Mouse (Mus musculus) neural tube, embryonic 14.5 days (tissue): ENCODE results near the gene Tspan2. TPM values are rescaled to one million over a fixed set of nuclear protein-coding genes. Genes with fewer than 3 reads are reported as not detected.

Experiments used
- ATAC-seq: fragments of 200-750 bp; cut with Nextera tagmentation; 2 replicates; pipeline ENCODE4 v1.8.0; 2017; ENCODE audit warnings: low read depth, mild to moderate bottlenecking, moderate TSS enrichment, moderate library complexity
- H3K27ac ChIP-seq: fragments of 300-500 bp; sonication (generic); 2 replicates; pipeline ENCODE4 v1.5.1; 2014; ENCODE audit warnings: low read depth, mild to moderate bottlenecking, control low read depth, low read length, moderate library complexity, mixed read lengths
- H3K27me3 ChIP-seq: fragments of 300-500 bp; sonication (generic); 2 replicates; pipeline ENCODE4 v1.6.1; 2014; ENCODE audit warnings: low read length; ENCODE audit not compliant: control insufficient read depth, insufficient read depth
- H3K36me3 ChIP-seq: fragments of 300-500 bp; sonication (generic); 2 replicates; pipeline ENCODE4 v1.6.1; 2014; ENCODE audit warnings: low read length, mixed read lengths; ENCODE audit not compliant: control insufficient read depth, insufficient read depth
- H3K4me1 ChIP-seq: fragments of 300-500 bp; sonication (generic); 2 replicates; pipeline ENCODE4 v1.6.1; 2014; ENCODE audit warnings: low read length; ENCODE audit not compliant: control insufficient read depth, insufficient read depth
- H3K4me2 ChIP-seq: fragments of 300-500 bp; sonication (generic); 2 replicates; pipeline ENCODE4 v1.6.1; 2014; ENCODE audit warnings: mild to moderate bottlenecking, low read depth, low read length, control low read depth
- H3K4me3 ChIP-seq: fragments of 300-500 bp; sonication (generic); 2 replicates; pipeline ENCODE4 v1.5.1; 2014; ENCODE audit warnings: low read depth, low read length, control low read depth, mixed read lengths
- H3K9ac ChIP-seq: fragments of 300-500 bp; sonication (generic); replicated peaks from 2 replicates; pipeline ENCODE4 v1.6.1; 2014; ENCODE audit warnings: low read depth, mild to moderate bottlenecking, control low read depth, low read length, mixed read lengths
- H3K9me3 ChIP-seq: fragments of 300-500 bp; sonication (generic); 2 replicates; pipeline ENCODE4 v1.6.1; 2016; ENCODE audit warnings: low read length; ENCODE audit not compliant: control insufficient read depth
- WGBS: fragments of 180-500 bp; shearing (Covaris S2); extraction: QIAGEN DNeasy Blood & Tissue Kit; methylation state at CpG from one replicate; pipeline ENCODE4 v1.1.7; 2014; 5-methylcytosine and 5-hydroxymethylcytosine counted together
- polyA plus RNA-seq: library from polyadenylated mRNA; unstranded; fragments of >200 nt; fragmentation: Nextera tagmentation; extraction: Ambion mirVana; gene quantifications from 2 replicates; pipeline ENCODE4 v1.2.1, GENCODE M21; 2014

The Tspan2 gene
- 15.6 and 16.8 TPM in 2 replicates for polyA plus RNA-seq

- WGBS = under 1% methylated on average over 49 of the region's 54 CpGs
- Histone ChIP-seq H3K4me1 (peaks cover 7% of the 10 kb centered on the region; the same call in 1 of the 2 replicates), H3K9ac (peak within 1 kb of the TSS; percentile 79), H3K9me3 (no peaks in the 10 kb centered on the region), H3K27ac (peak within 1 kb of the TSS; percentile 58), H3K36me3 (no peaks in the 10 kb centered on the region), H3K27me3 (no peaks in the 10 kb centered on the region), H3K4me3 (peak within 1 kb of the TSS; percentile 54), H3K4me2 (peak within 1 kb of the TSS; percentile 81)
- ATAC-seq = peak; percentile 82
Observed at GRCm38 (mm10) chr3:102734313-102735030, at the start of gene Tspan2. TSS of gene Tspan2 (plus strand) at chr3:102734529.

- H3K9ac ChIP-seq = no peak overlapping the region
- no peak for ATAC-seq
- H3K9me3 ChIP-seq = no peaks in the 10 kb centered on the region
- no peaks in the 10 kb centered on the region for H3K4me1 ChIP-seq
- H3K27ac ChIP-seq = no peak overlapping the region
- no peak overlapping the region for H3K4me2 ChIP-seq
- WGBS = 86% methylated on average over 5 of the region's 5 CpGs
- H3K36me3 ChIP-seq = no peaks in the 10 kb centered on the region
- H3K27me3 ChIP-seq = no peaks in the 10 kb centered on the region
- H3K4me3 ChIP-seq = no peak overlapping the region
Observed at GRCm38 (mm10) chr3:102686861-102687260, 47.5 kb upstream of the Tspan2 start.

GRCm38 (mm10) chr3:102687852-102688251 is 46.5 kb upstream of the Tspan2 start:
- Histone ChIP-seq H3K9ac (no peak overlapping the region), H3K27me3 (no peaks in the 10 kb centered on the region), H3K4me2 (no peak overlapping the region), H3K36me3 (no peaks in the 10 kb centered on the region), H3K27ac (no peak overlapping the region), H3K9me3 (no peaks in the 10 kb centered on the region), H3K4me1 (no peaks in the 10 kb centered on the region), H3K4me3 (no peak overlapping the region)
- ATAC-seq = no peak
- 80% methylated on average over 8 of the region's 8 CpGs for WGBS

GRCm38 (mm10) chr3:102691802-102692484 is 42.4 kb upstream of the Tspan2 start:
- no peaks in the 10 kb centered on the region for H3K36me3 ChIP-seq
- WGBS = 45% methylated on average over 11 of the region's 11 CpGs
- ATAC-seq = peak; percentile 88; the same call in 1 of the 2 replicates
- no peak overlapping the region for H3K9ac ChIP-seq
- H3K4me2 ChIP-seq = no peak overlapping the region
- H3K9me3 ChIP-seq = no peaks in the 10 kb centered on the region
- H3K27me3 ChIP-seq = no peaks in the 10 kb centered on the region
- H3K4me1 ChIP-seq = no peaks in the 10 kb centered on the region
- no peak overlapping the region for H3K4me3 ChIP-seq
- no peak overlapping the region for H3K27ac ChIP-seq

GRCm38 (mm10) chr3:102692758-102693325 is 41.5 kb upstream of the Tspan2 start:
- Histone ChIP-seq H3K36me3 (no peaks in the 10 kb centered on the region), H3K27ac (no peak overlapping the region), H3K4me2 (no peak overlapping the region), H3K9ac (no peak overlapping the region), H3K4me1 (no peaks in the 10 kb centered on the region), H3K9me3 (no peaks in the 10 kb centered on the region), H3K27me3 (no peaks in the 10 kb centered on the region), H3K4me3 (no peak overlapping the region)
- no peak for ATAC-seq
- WGBS = 82% methylated on average over 7 of the region's 7 CpGs

- H3K27me3 ChIP-seq = no peaks in the 10 kb centered on the region
- H3K4me3 ChIP-seq = no peak overlapping the region
- H3K27ac ChIP-seq = no peak overlapping the region
- no peak for ATAC-seq
- H3K9ac ChIP-seq = no peak overlapping the region
- no peaks in the 10 kb centered on the region for H3K36me3 ChIP-seq
- WGBS = 86% methylated on average over 2 of the region's 2 CpGs
- no peak overlapping the region for H3K4me2 ChIP-seq
- H3K4me1 ChIP-seq = no peaks in the 10 kb centered on the region
- H3K9me3 ChIP-seq = no peaks in the 10 kb centered on the region
Observed at GRCm38 (mm10) chr3:102698127-102698526, 36.2 kb upstream of the Tspan2 start.

- H3K4me3 ChIP-seq = no peak overlapping the region
- H3K27me3 ChIP-seq = no peaks in the 10 kb centered on the region
- no peaks in the 10 kb centered on the region for H3K9me3 ChIP-seq
- H3K36me3 ChIP-seq = no peaks in the 10 kb centered on the region
- H3K27ac ChIP-seq = no peak overlapping the region
- H3K4me1 ChIP-seq = no peaks in the 10 kb centered on the region
- H3K4me2 ChIP-seq = no peak overlapping the region
- 88% methylated on average over 4 of the region's 4 CpGs for WGBS
- H3K9ac ChIP-seq = no peak overlapping the region
- ATAC-seq = no peak
Observed at GRCm38 (mm10) chr3:102701303-102701702, 33.0 kb upstream of the Tspan2 start.

GRCm38 (mm10) chr3:102701902-102702544 is 32.3 kb upstream of the Tspan2 start:
- Histone ChIP-seq H3K4me2 (no peak overlapping the region), H3K27ac (no peak overlapping the region), H3K36me3 (no peaks in the 10 kb centered on the region), H3K27me3 (no peaks in the 10 kb centered on the region), H3K4me1 (no peaks in the 10 kb centered on the region), H3K9ac (no peak overlapping the region), H3K9me3 (no peaks in the 10 kb centered on the region), H3K4me3 (no peak overlapping the region)
- 54% methylated on average over 7 of the region's 7 CpGs for WGBS
- no peak for ATAC-seq
